Mouse (Mus musculus) spleen, postnatal 36 days (tissue): Measurements from ENCODE around the gene Ipo5.
A peak's percentile ranks its signal among the peaks of the same experiment; 100 is the strongest.

Source experiments
- DNase-seq, 2 experiments: peaks; one replicate each; pipeline ENCODE4 v3.0.0; 2022; ENCODE audit warnings: low spot score in 2 of 2, mixed read lengths in 1 of 2

Gene Ipo5

DNA sequence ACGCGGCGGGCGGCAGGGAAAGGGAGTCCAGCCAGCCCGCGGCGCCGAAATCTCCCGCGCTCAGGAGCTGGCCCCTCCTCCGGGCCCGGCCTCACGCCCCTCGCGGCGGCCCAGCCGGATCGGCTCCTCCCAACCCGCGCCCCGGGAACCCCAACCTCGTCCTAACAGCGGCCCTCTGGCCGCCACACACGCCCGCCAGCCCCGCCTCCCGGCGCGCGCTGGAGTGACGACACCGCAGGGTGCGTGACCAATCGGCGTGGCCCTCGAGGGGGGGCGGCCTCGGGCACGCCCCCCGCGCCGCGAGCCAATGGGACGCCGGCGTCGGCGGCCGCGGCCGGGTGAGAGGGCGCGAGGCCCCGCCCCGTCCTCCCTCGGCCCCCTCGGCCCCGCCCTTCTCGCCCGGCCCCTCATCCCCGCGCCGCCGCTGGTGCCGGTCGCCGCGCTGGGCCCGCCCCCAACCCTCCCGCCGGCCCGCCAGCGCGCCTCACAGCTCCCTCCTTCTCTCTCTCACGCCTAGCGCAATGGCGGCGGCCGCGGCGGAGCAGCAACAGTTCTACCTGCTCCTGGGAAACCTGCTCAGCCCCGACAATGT lies at the start of gene Ipo5:
TSS of gene Ipo5 (plus strand) at position 492 of the 592 bp plus-strand sequence.
- peak; percentile 93 to 95 for DNase-seq

DNA sequence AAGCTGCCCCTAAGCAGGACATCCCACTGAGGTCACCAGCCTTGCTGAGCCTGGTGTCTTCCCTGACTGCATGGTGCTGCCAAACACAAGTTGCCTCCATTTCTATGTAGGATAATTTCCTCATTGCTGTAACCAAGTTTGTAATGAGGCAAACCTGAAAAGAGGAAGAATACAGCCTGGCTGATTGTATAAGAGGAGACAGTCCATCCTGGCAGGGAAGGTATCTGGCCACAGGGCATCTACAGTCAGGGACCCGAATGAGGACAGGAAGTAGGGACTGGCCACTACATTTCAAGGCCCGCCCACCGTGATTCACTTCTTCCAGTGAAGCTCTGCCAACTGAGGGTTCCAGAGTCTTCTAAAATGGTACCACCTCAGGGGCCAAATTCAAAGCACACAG lies 47.8 kb upstream of the Ipo5 start:
- no peak for DNase-seq

DNA sequence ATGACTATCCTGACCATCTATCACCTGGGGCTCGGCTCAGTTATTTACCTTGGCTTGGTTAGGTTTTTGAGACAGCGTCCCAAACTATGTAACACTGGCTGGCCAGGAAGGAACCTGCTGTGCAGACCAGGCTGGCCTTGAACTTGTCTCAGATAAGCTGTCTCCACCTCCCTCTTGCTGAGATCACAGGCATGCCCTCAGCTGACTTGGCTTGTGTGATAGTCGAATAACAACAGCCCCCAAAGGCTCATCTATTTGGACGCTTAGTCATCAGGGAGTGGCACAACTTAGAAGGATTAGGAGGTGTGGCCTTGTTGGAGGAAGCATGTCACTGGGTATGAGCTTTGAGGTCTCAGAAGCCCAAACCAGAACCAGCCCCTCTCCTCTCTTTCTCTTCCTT lies 46.1 kb upstream of the Ipo5 start:
- no peak for DNase-seq

- no peak for DNase-seq
Observed at GRCm38 (mm10) chr14:120866573-120866972, 44.5 kb upstream of the Ipo5 start.

- DNase-seq, result no peak
Observed at GRCm38 (mm10) chr14:120867121-120867520, 43.9 kb upstream of the Ipo5 start.

DNA sequence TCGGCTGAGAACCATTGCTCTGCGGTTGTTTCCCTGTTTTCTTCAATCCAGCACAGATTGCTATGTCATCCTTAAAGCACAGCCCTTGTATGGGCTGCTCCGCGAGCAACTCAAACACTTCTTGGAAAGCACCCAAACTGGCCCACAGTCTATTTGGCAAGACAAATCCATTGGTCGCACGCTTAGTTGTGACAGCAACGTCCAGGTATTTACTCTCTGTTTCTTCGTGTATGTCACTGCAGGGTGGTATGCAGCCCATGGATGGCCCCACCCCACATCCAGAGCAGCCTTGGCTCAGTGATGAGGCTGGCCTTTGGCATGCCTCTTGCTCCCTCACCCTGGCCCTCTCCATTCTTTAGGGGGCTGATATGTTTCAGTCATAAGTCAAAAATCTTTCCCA lies 42.5 kb upstream of the Ipo5 start:
- DNase-seq, result no peak

DNA sequence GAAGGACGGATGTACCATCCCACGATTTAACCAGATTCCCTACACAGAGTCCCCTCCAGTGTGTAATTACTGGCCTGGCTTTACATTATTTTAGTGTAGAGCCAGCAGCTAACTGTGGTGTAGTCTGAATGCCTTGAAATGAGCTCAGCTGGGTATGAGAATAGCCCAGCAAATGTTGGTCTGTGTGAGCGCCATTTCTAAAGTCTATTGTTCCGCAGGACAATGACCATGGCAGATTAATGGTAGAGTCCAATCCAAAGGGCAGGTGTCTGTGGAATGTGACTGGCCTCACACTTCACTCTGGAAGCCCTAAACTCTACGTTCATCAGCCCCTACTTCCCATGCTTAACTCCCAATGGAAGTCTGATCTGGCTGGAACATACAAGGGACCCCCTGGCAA lies 40.3 kb upstream of the Ipo5 start:
- DNase-seq, result no peak

GRCm38 (mm10) chr14:120874397-120874796 lies 36.6 kb upstream of the Ipo5 start:
- no peak for DNase-seq

- no peak for DNase-seq
Observed at GRCm38 (mm10) chr14:120875144-120875543, 35.9 kb upstream of the Ipo5 start.

GRCm38 (mm10) chr14:120875811-120876388 lies 35.1 kb upstream of the Ipo5 start:
- DNase-seq, result no peak

- DNase-seq, result no peak
Observed at GRCm38 (mm10) chr14:120877147-120877546, 33.9 kb upstream of the Ipo5 start.

DNA sequence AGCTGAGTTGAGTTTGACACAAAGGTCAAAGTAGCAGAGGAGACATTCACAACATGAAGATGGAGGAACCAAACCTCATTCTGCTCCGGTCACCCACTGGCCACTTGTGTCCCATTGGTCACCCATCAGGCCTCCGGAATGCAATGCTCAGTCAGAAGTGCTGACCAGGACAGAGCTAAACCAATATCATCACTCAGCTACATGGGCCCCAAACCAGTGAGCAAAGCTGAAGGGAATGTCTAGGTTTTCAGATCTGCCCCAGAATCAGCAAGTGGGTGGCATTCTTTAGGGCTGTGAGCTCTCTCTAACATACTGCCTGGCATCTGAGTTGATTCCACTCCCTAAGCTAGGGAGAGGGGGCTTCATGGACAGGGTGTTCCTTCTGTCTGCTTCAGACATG lies 32.0 kb upstream of the Ipo5 start:
- no peak for DNase-seq

- no peak for DNase-seq
Observed at GRCm38 (mm10) chr14:120880601-120881000, 30.4 kb upstream of the Ipo5 start.

DNA sequence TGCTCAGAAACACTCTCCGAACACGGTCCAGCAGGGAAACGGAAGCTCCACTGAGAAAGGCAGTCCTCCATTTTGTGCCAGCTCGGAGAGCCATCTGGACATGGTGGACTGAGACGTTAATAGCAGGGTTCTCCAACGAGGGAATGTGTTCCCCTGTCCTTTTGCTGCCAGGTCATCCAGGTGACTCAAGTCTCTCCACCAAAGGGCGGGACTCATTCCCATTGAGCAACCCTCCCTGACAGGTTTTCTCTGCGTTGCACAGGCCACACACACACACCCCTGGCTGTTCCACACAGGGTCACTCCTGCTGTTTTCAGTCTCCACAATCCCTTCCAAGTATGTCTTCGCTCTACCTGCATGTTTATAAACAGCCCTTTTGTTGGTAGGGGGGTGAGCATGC lies 30.0 kb upstream of the Ipo5 start:
- DNase-seq, result no peak

DNA sequence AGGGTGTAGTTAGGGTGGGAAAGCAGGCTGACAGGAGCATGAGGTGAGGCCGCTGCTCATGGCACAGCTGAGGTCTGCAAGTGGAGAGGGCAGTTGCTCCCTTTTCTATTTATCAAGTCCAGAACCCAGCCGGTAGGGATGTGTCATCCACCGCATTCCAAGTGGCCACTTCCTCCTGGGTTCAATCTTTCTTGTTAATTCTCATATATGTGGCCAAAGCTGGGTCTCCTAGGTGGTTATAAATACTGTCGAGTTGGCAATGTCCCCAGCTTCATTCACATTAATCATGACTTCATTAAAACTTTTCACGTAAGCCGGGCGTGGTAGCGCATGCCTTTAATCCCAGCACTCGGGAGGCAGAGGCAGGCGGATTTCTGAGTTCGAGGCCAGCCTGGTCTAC lies 22.3 kb upstream of the Ipo5 start:
- DNase-seq, result no peak

DNA sequence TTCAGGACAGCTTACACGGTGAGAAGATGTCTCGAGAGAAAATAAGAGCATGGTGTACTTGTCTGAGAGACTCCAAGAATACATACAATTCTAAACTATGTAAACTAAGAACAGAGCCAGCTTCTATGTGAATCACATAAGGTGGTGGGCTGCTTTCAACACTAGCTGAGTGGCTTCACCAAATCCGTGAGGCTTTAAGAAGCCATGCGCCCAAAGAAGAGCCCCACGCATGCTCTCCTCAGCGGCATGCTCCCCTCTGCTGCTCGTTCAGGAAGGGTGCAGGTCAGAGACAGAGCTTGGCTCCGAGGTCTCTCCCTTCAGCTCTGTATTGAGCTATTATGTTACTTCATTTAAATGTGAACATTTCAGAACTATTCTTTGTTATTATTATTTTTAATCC lies 18.7 kb upstream of the Ipo5 start:
- no peak for DNase-seq

DNA sequence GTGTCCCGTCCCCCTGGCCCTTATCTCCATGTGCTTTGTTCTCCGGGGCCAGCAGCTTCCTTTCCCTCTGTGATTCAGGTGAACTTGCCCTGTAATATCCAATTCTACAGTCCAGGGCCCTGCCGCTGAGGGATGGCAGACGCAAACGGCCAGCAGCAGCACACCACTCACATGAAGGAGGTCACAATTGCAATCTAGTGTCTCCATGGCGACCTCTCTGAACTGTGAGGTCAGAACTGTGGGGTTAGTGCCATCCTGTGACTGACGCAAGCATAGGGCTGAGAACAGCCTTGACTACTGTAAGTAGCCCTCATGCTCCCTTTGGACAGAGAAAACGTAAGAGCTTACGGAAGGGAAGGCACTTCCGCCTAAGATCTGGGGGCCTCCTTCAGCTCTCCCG lies 14.4 kb upstream of the Ipo5 start:
- no peak for DNase-seq

- DNase-seq, result no peak
Observed at GRCm38 (mm10) chr14:120898876-120899275, 12.1 kb upstream of the Ipo5 start.

DNA sequence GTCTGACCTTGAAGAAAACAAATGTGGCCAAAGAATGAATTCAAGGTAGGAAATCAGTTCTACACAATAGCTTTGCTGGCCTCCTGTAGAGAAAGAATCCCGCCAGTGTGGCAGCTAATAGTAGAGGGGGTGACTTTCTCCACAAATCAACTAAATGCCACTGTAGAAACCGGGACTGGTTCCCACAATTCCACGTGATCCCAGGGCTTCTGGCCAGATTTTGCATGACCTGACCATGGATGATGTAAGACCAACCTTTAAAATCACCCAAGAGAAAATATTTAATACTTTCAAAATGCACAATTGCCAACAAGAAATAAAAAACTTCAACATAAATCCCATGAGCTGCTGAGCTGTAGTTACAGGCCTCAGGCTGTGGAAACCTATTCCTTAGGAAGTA lies 1.6 kb upstream of the Ipo5 start:
- DNase-seq, result no peak

- DNase-seq, result no peak
Observed at GRCm38 (mm10) chr14:120910320-120910719, 704 bp upstream of the Ipo5 start.

DNA sequence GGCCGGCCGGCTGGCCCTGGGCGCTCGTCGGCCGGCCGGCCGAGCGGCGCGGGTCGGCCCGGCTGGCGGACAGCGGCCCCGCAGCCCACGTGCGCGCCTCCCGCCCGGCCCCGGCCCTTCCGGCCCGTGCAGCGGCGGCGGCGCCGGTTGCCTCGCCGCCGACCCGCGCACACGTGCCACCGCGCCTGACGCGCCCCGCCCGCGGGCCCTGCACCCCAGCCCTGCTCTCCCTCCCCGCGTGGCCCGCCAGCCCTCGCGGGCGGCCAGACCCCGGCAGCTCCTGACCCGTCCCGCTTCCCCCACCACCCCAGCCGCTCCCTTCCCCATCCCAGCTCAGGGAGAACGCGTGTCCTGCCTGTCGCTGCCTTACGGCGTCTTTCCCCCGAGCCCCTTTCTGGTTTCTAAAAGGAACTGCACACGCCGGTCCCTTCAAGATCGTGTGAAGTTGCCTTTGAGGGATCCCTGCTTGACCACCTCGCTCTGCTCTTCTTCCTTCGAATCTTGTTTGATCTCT lies 421 bp downstream of the Ipo5 start:
- peak; percentile 20 to 21 for DNase-seq

- no peak for DNase-seq
Observed at GRCm38 (mm10) chr14:120912090-120912710, 1.2 kb downstream of the Ipo5 start.

DNA sequence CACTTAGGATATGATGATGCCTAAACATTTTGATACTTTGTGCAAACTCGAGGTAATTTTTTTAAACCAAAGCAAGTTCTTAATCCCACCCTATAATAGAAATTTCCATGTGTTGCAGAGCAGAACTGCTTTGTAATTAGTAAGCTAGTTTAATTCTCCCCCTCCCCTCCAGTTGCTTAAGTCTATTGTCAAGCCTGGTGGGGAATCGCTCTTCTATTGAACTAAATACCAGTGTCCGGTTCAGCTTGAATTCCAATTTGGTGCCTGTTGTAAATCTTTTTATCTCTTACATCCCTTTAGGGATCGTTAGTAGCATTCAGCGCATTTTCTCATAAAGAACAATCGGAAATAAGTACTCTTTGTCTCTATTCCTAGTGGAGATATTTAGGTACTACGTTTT lies 1.9 kb downstream of the Ipo5 start:
- no peak for DNase-seq
